Mouse (Mus musculus): ENCODE data around the gene Nap1l4.

DNA sequence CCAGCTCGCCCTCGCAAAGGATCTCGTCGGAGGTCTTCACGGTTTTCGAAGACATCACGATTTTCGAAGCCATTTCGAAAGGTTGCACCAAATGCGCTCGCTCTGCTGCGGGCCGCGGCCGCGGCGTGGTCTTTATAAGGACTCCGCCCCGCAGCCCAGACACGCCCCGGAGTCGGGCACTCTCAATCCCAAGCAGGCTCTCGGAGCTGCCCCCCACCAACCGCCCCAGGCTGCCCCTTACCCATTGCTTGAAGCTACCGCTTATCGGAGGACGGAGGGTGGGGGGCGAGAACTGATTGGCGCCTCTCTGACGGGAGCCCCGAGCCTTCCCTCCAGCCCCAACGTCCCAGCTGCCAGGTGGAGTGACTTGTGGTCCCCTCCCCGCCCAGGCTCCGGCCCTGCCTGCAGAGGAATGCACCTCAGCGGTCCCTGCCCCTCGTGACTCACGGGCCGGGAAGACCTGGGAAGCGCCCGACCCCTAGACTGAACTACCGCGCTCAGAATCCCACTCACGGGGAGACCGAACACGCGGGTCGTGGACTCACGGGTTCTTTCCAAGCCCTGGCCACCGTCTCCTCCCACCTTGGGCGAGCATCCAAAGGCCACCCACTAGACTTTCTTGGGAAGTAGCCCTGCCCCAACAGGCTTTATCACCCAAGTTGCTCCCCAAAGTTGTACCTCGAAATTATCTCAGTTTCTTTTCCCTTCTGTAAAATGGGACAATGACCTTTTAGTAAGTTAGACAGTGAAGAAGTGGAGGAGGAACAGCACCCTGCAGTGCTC lies 46.3 kb downstream of the Nap1l4 start, which contains the start of gene Phlda2:
- TF ChIP-seq CTCF (IDR thresholded peaks at IDR 0.05; ENCODE audit: borderline replicate concordance, insufficient read depth, low read length) (no peak), POLR2A (IDR thresholded peaks at IDR 0.05; ENCODE audit: low read depth, low read length) (no peak)

All from embryonic fibroblast, embryonic 13.5 days (primary cell).